Mouse (Mus musculus) liver, postnatal 0 days (tissue): Measurements from ENCODE around the gene Pde4c.

Experiments used
- CTCF ChIP-seq: sonication (generic); IDR thresholded peaks from 2 replicates; pipeline ENCODE4 v1.5.1; 2016; ENCODE audit warnings: antibody characterized with exemption, low read depth
- EP300 ChIP-seq: IDR thresholded peaks from 2 replicates; pipeline ENCODE4 v1.6.1; 2016; ENCODE audit warnings: antibody characterized with exemption, low read depth, mild to moderate bottlenecking

DNA sequence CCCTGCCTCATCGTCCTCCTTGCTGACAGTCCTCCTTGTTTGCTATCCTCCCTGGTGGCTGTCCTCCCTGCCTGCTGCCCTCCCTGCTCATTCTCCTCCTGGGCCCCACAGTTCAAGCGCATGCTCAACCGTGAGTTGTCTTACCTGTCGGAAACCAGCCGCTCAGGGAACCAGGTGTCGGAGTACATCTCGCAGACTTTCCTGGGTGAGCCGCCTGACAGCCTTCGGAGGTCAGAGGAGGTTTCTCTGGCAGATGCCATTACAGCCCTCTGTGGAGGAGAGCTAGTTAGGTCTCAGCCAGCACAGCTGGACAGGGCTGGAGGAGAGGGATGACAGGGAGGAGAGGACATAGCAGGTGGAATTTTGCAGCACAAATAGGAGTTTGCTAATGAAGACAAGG is 23.2 kb downstream of the Pde4c start:
- TF ChIP-seq CTCF (no peak), EP300 (no peak)
